Mouse (Mus musculus) telencephalon, adult 2 months (tissue): ENCODE measurements around the gene Gm4969.

ENCODE experiments used
- DNase-seq: peaks from one replicate; pipeline ENCODE4 v3.0.0-alpha.2; 2011; ENCODE audit warnings: low read depth, low spot score

The Gm4969 gene

GRCm38 (mm10) chr7:19093537-19094385 is 24.4 kb downstream of the Gm4969 start:
- peak; percentile 56 for DNase-seq

DNA sequence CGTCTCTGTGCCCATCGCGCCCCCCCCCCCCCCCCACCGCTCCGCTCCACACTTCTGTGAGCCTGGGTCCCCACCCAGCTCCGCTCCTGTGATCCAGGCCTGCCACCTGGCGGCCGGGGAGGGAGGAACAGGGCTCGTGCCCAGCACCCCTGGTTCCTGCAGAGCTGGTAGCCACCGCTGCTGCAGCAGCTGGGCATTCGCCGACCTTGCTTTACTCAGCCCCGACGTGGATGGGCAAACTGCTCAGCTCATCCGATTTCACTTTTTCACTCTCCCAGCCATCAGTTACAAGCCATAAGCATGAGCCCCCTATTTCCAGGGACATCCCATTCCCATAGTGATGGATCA is 25.0 kb downstream of the Gm4969 start:
- no peak for DNase-seq

DNA sequence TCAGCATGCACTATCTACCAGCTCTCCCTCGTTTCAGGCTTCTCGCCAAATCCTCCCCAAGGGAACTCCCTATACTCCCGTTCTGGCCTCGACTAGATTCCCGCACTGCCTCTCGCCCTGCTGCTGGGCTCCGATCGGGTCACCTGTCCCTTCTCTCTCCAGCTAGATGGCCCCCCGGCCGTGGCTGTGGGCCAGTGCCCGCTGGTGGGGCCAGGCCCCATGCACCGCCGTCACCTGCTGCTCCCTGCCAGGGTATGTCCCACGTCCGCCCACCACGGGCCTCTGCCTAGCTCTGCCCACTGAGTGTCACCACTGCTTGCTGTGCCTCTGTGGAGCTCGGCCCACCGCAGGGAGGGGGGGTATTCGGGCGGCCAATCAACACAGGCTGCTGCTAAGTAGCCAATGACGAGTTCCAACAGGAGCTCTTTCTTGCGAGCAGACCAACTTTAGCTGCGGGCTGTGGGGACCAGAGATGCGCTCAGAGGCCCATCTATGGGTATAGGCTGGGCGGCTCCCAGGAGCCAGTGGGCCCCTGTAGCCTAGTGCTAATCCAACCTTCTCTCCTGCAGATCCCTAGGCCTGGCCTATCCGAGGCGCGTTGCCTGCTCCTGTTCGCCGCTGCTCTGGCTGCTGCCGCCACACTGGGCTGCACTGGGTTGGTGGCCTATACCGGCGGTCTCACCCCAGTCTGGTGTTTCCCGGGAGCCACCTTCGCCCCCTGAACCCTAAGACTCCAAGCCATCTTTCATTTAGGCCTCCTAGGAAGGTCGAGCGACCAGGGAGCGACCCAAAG is 25.6 kb downstream of the Gm4969 start:
- no peak for DNase-seq

DNA sequence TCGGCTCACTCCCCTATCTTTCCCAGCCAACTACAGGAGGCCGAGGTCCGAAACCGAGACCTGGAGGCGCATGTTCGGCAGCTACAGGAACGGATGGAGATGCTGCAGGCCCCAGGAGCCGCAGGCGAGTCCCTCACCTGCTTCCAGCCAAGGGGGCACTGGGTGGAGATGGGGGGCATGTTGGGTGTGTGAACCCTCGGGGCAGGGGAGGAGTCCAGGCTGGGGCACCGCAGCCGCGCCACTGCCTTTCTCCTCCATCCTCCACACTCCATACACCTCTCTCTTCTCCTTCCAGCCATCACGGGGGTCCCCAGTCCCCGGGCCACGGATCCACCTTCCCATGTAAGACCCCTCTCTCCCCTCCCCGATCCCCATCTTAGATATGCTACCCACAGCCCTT is 26.3 kb downstream of the Gm4969 start:
- DNase-seq = no peak

DNA sequence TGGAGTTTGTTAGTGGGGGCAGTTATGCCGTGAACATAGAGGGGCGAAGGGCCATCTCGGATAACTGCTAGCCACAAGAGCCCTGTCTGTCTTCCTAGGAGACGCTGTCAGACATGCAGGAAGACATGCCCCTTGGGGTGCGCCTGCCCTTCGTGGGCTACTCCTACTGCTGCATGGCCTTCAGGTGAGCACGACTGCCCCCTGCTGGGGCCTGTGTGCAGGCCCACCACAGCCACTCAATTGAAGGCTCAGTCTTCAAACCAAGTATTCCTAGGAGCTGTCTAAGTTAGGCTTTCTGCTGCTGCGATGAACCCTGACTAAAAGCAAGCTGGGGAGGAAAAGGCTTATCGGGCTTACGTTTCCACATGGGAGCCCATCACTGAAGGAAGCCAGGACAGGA is 29.4 kb downstream of the Gm4969 start:
- DNase-seq = no peak

GRCm38 (mm10) chr7:19086760-19087159 is 31.4 kb downstream of the Gm4969 start:
- DNase-seq = no peak

- no peak for DNase-seq
Observed at GRCm38 (mm10) chr7:19086042-19086441, 32.1 kb downstream of the Gm4969 start.

DNA sequence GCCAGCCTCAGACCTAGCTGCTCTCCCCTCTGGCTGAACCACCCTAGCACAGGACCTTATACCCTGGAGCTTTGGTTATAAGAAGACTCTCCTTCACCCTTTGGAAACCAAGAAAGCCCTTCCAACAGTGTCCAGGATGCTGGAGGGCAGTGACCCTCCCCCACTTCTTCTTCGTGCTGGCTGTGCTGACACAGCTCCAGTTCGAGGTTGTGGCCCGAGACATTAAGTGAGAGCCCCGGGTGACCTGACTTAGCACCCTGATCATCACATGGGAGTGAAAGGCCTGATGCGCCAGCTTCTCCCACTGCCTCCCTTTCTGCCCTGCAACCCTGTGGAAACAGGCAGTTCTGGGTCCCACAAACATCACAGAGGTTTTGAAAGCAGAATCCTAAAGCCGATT is 32.7 kb downstream of the Gm4969 start:
- no peak for DNase-seq

GRCm38 (mm10) chr7:19084921-19085473 is 33.2 kb downstream of the Gm4969 start:
- DNase-seq = no peak

DNA sequence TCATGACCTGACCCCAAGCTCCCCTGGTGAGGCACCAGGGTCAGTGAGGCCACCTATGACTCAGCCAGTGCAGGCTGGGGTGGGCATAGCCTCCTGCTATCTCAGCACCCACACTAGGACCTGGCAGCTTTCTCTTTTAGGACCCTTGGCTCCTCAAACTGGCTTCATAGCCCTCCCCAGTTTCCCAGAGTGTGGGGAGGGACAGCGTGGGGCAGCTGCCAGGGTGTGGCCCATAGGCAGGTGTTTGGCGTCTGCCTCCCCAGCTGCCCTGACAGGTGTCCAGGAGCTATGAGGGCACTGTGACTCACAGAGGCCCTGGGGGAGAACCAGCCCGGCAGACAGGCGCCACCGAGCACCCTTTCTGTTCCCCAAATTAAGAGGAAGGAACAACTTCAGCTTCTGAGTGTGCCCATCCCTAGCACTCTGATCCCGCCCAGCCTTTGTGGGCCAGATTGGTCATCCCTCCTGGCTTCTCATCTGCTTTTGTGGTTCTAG is 33.8 kb downstream of the Gm4969 start:
- DNase-seq = no peak

GRCm38 (mm10) chr7:19083701-19084100 is 34.5 kb downstream of the Gm4969 start, which contains the start of gene Dmpk:
TSS of gene Dmpk (plus strand) at chr7:19083849.
- no peak for DNase-seq

DNA sequence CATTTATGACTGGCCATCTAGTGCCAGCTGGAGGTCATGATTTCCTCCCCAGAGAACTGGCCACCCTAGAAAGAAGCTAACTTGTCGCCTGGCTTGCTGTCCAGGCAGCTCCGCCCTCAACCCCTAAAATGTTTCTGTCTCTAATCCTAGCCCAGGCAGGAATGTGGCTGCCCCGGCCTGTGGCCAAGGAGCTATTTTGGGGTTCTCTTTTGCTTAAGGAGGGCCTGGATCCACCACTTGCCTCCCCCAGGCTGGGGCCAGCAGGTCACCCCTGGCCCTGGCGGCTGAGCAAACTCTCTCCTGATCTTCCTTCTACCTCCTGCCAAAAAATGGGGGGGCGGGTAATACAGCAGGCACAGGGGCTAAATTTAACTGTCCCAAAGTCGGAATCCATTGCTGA is 35.1 kb downstream of the Gm4969 start:
- DNase-seq = no peak

GRCm38 (mm10) chr7:19082171-19082570 is 36.0 kb downstream of the Gm4969 start:
- DNase-seq = no peak

GRCm38 (mm10) chr7:19080451-19080950 is 37.7 kb downstream of the Gm4969 start:
- DNase-seq = no peak

GRCm38 (mm10) chr7:19078732-19079131 is 39.4 kb downstream of the Gm4969 start:
- no peak for DNase-seq

GRCm38 (mm10) chr7:19077761-19078160 is 40.4 kb downstream of the Gm4969 start:
- no peak for DNase-seq

GRCm38 (mm10) chr7:19076586-19076991 is 41.6 kb downstream of the Gm4969 start:
- DNase-seq = no peak

DNA sequence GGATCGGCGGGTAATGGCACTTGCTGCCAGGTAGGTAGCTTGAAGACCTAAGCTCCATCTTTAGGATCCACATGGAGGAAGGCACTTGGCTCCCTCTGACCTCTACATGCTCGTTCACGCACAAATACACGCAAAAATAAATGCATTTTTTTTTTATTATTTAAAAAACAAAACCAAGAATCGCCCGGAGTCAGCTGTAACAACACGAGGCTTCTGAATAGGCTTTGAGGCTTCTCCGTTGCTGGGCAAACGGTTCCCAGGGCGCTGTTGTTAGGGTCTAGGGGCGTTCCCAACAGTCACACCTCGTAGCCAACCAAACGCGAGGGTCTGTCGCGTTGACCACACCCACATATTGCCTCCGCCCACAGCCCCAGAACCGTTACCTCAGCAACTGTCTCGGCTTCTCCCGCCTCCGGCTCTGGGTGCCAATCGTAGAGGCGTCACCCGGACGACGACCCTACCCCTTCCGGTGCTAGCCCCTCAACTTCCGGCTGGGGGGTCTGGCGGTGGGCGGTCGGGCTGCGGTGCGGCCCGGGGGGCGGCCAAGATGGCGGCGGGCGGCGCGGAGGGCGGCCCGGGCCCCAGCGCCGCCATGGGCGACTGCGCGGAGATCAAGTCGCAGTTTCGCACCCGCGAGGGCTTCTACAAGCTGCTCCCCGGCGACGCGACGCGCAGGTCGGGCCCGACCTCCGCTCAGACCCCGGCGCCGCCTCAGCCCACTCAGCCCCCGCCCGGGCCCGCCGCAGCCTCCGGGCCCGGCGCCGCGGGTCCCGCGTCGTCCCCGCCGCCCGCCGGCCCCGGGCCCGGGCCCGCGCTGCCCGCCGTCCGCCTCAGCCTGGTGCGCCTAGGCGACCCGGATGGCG is 42.2 kb downstream of the Gm4969 start, which contains the start of gene Dmwd:
Gene Dmwd (plus strand): TSS at position 505 of the 863 bp plus-strand sequence.
- peak; percentile 96 for DNase-seq

GRCm38 (mm10) chr7:19075231-19075630 is 42.9 kb downstream of the Gm4969 start:
- DNase-seq = no peak

GRCm38 (mm10) chr7:19074494-19074893 is 43.7 kb downstream of the Gm4969 start:
- DNase-seq = no peak

GRCm38 (mm10) chr7:19073504-19073903 is 44.7 kb downstream of the Gm4969 start:
- DNase-seq = no peak
